Mouse (Mus musculus): ENCODE results near the gene Ctnnb1. TPM values are rescaled to one million over a fixed set of nuclear protein-coding genes. Genes with fewer than 3 reads are reported as not detected.

The Ctnnb1 gene
- polyA plus RNA-seq, 1 experiment from 2014 or later, result 103 TPM

DNA sequence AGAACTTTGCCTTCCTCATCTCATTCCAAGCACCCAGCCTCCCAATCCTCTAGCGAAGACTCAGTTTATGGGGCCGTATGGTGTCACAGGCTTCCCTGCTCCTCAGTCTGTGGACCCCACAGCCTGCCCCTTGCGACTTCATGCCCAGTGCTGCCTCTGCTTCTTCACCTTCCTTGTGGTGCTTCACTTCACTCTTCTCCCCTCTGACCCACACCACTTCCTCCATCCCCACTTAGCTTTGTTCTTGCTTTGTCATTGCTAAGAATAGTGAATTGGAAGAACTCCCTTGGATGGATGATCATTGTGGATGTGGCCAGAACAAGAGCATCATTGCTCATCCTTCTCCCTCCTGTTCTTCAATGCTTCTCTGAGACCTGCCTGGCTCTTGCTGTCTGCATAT, 11.8 kb downstream of the Ctnnb1 start:
- no peak for ATAC-seq (ENCODE audit: low read depth)
- Histone ChIP-seq H3K9ac (no peak overlapping the region), H3K27me3 (no peaks in the 10 kb centered on the region), H3K4me2 (no peak overlapping the region), H3K4me3 (replicated peaks) (no peak overlapping the region), H3K27ac (no peak overlapping the region), H3K9me3 (replicated peaks) (no peaks in the 10 kb centered on the region), H3K36me3 (peaks cover 48% of the 10 kb centered on the region), H3K4me1 (replicated peaks) (peaks cover 98% of the 10 kb centered on the region)
- 77% methylated on average over 3 of the region's 3 CpGs for WGBS (ENCODE audit: insufficient replicate concordance)
- no peak for DNase-seq

DNA sequence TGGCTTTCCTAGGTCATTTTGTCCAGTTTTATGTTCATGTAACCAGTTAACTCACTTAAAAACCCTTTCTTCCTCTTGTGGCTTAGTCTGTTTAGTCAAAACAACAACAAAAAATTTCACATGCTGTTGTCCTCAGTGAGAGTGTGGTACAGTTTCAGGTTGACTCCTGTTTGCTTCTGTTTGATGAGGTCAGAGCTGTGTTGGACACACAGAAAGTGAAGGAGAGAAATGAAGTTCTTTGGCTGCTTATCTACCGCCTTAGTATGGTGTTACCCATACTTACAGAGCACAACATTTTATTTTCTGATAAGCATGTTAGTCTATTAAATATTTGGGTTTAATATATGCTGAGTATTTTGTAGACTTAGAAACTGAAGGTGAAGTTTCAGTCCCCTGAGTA, 14.7 kb downstream of the Ctnnb1 start:
- 45% methylated on average over 1 of the region's 1 CpGs for WGBS (ENCODE audit: insufficient replicate concordance)
- Histone ChIP-seq H3K4me3 (replicated peaks) (no peak overlapping the region), H3K27ac (no peak overlapping the region; the same call in 1 of the 2 replicates), H3K36me3 (peaks cover 39% of the 10 kb centered on the region), H3K9ac (peak overlapping the region; percentile 23; the same call in 1 of the 2 replicates), H3K27me3 (no peaks in the 10 kb centered on the region), H3K4me2 (no peak overlapping the region), H3K4me1 (replicated peaks) (peaks cover 85% of the 10 kb centered on the region), H3K9me3 (replicated peaks) (no peaks in the 10 kb centered on the region)
- DNase-seq, result no peak
- ATAC-seq (ENCODE audit: low read depth), result peak; percentile 70

- Histone ChIP-seq H3K9ac (no peak overlapping the region), H3K36me3 (peaks cover 42% of the 10 kb centered on the region), H3K9me3 (replicated peaks) (no peaks in the 10 kb centered on the region), H3K27me3 (no peaks in the 10 kb centered on the region), H3K27ac (no peak overlapping the region), H3K4me3 (replicated peaks) (no peak overlapping the region), H3K4me2 (0 out of 2 replicates have a peak overlapping the region, but pooled peaks have one; percentile 13), H3K4me1 (replicated peaks) (peaks cover 85% of the 10 kb centered on the region)
- DNase-seq (no peak), ATAC-seq (ENCODE audit: low read depth) (peak; percentile 67)
- WGBS (ENCODE audit: insufficient replicate concordance), result 22% methylated on average over 3 of the region's 3 CpGs
Observed at GRCm38 (mm10) chr9:120944211-120944610, 15.2 kb downstream of the Ctnnb1 start.

DNA sequence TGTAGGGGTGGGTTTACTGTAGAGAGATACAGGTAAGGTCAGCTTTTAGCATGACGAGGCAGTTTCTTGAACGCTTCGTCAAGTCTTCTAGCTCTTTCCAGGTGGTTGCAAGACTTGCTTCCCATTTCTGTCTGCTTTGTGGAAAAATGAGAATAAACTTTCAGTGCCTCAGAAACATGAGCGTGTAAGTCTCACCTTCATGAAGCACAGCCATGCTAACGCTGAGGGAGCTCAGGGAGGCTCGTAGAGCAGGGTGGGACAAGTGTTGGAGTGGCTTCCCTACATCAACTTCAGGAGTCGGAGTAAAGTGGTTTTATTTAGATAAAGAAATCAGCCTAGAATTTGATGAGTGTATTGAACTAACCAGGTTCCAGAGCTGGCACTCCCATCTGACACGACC, 17.1 kb downstream of the Ctnnb1 start:
- Histone ChIP-seq H3K27me3 (no peaks in the 10 kb centered on the region), H3K4me2 (no peak overlapping the region), H3K4me1 (replicated peaks) (peaks cover 66% of the 10 kb centered on the region), H3K9me3 (replicated peaks) (no peaks in the 10 kb centered on the region), H3K27ac (no peak overlapping the region), H3K4me3 (replicated peaks) (no peak overlapping the region), H3K9ac (no peak overlapping the region), H3K36me3 (peaks cover 40% of the 10 kb centered on the region)
- WGBS (ENCODE audit: insufficient replicate concordance), result 75% methylated on average over 8 of the region's 8 CpGs
- DNase-seq (no peak), ATAC-seq (ENCODE audit: low read depth) (no peak)

- no peak overlapping the region for H3K4me3 ChIP-seq (replicated peaks)
- no peaks in the 10 kb centered on the region for H3K9me3 ChIP-seq (replicated peaks)
- no peak overlapping the region for H3K27ac ChIP-seq
- H3K36me3 ChIP-seq, result peaks cover 49% of the 10 kb centered on the region
- no peaks in the 10 kb centered on the region for H3K27me3 ChIP-seq
- peaks cover 43% of the 10 kb centered on the region for H3K4me1 ChIP-seq (replicated peaks)
- DNase-seq, result no peak
- no peak overlapping the region for H3K9ac ChIP-seq
- ATAC-seq (ENCODE audit: low read depth), result no peak
- 94% methylated on average over 1 of the region's 1 CpGs for WGBS (ENCODE audit: insufficient replicate concordance)
- no peak overlapping the region for H3K4me2 ChIP-seq
Observed at GRCm38 (mm10) chr9:120948832-120949231, 19.8 kb downstream of the Ctnnb1 start.

GRCm38 (mm10) chr9:120950761-120951160, 21.7 kb downstream of the Ctnnb1 start:
- Histone ChIP-seq H3K27me3 (no peaks in the 10 kb centered on the region), H3K36me3 (peaks cover 68% of the 10 kb centered on the region), H3K4me3 (replicated peaks) (no peak overlapping the region), H3K27ac (no peak overlapping the region), H3K9ac (no peak overlapping the region), H3K9me3 (replicated peaks) (no peaks in the 10 kb centered on the region), H3K4me2 (no peak overlapping the region), H3K4me1 (replicated peaks) (peaks cover 25% of the 10 kb centered on the region; the same call in 1 of the 2 replicates)
- WGBS (ENCODE audit: insufficient replicate concordance), result 88% methylated on average over 12 of the region's 12 CpGs
- ATAC-seq (ENCODE audit: low read depth), result no peak
- DNase-seq, result no peak

DNA sequence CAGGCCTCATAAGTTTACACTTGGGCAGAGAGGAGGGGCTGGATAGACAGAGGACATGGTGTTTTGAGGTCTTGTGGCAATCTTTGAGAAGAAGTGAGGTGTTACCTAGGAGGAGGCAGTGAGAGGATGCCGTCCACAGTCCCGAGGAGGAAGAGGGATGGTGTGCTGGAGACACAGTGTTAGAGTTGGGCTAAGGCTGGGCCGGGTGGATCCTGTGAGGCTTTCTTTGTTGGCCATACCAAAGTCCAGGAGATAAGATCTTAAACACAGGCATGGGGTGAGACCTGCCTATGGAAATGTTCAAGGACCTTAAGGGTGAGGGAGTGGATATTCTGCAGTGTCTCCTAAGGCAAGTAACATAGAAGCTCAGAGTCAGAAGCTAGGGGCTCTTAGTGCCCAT, 22.9 kb downstream of the Ctnnb1 start:
- H3K27me3 ChIP-seq, result no peaks in the 10 kb centered on the region
- no peaks in the 10 kb centered on the region for H3K9me3 ChIP-seq (replicated peaks)
- 81% methylated on average over 3 of the region's 3 CpGs for WGBS (ENCODE audit: insufficient replicate concordance)
- H3K4me3 ChIP-seq (replicated peaks), result no peak overlapping the region
- no peak overlapping the region for H3K9ac ChIP-seq
- peaks cover 80% of the 10 kb centered on the region for H3K36me3 ChIP-seq
- H3K4me1 ChIP-seq (replicated peaks), result peaks cover 20% of the 10 kb centered on the region; the same call in 1 of the 2 replicates
- ATAC-seq (ENCODE audit: low read depth), result no peak
- no peak overlapping the region for H3K4me2 ChIP-seq
- DNase-seq, result no peak
- H3K27ac ChIP-seq, result no peak overlapping the region

GRCm38 (mm10) chr9:120958051-120958450, 29.0 kb downstream of the Ctnnb1 start:
- WGBS (ENCODE audit: insufficient replicate concordance), result 89% methylated on average over 5 of the region's 5 CpGs
- Histone ChIP-seq H3K4me1 (replicated peaks) (peaks cover 33% of the 10 kb centered on the region), H3K9ac (no peak overlapping the region), H3K9me3 (replicated peaks) (no peaks in the 10 kb centered on the region), H3K4me3 (replicated peaks) (no peak overlapping the region), H3K27ac (no peak overlapping the region), H3K27me3 (no peaks in the 10 kb centered on the region), H3K36me3 (peaks cover 100% of the 10 kb centered on the region), H3K4me2 (no peak overlapping the region)
- DNase-seq (no peak), ATAC-seq (ENCODE audit: low read depth) (no peak)

- 87% methylated on average over 6 of the region's 6 CpGs for WGBS (ENCODE audit: insufficient replicate concordance)
- H3K4me3 ChIP-seq (replicated peaks), result no peak overlapping the region
- no peak for DNase-seq
Observed at GRCm38 (mm10) chr9:120958560-120958959, 29.5 kb downstream of the Ctnnb1 start.

GRCm38 (mm10) chr9:120959225-120959624, 30.2 kb downstream of the Ctnnb1 start:
- no peak for ATAC-seq (ENCODE audit: low read depth)
- Histone ChIP-seq H3K4me3 (replicated peaks) (no peak overlapping the region), H3K27me3 (no peaks in the 10 kb centered on the region), H3K4me1 (replicated peaks) (peaks cover 33% of the 10 kb centered on the region), H3K4me2 (no peak overlapping the region), H3K9ac (no peak overlapping the region), H3K36me3 (peaks cover 100% of the 10 kb centered on the region), H3K9me3 (replicated peaks) (no peaks in the 10 kb centered on the region), H3K27ac (no peak overlapping the region)
- DNase-seq, result no peak
- 78% methylated on average over 4 of the region's 4 CpGs for WGBS (ENCODE audit: insufficient replicate concordance)

More at GRCm38 (mm10) chr9:120958560-120958959, 29.5 kb downstream of the Ctnnb1 start:
- H3K9ac ChIP-seq, result no peak overlapping the region
- no peak for ATAC-seq (ENCODE audit: low read depth)
- H3K4me1 ChIP-seq (replicated peaks), result peaks cover 33% of the 10 kb centered on the region
- H3K36me3 ChIP-seq, result peaks cover 100% of the 10 kb centered on the region
- no peaks in the 10 kb centered on the region for H3K9me3 ChIP-seq (replicated peaks)
- H3K27me3 ChIP-seq, result no peaks in the 10 kb centered on the region
- H3K4me2 ChIP-seq, result no peak overlapping the region
- no peak overlapping the region for H3K27ac ChIP-seq

DNA sequence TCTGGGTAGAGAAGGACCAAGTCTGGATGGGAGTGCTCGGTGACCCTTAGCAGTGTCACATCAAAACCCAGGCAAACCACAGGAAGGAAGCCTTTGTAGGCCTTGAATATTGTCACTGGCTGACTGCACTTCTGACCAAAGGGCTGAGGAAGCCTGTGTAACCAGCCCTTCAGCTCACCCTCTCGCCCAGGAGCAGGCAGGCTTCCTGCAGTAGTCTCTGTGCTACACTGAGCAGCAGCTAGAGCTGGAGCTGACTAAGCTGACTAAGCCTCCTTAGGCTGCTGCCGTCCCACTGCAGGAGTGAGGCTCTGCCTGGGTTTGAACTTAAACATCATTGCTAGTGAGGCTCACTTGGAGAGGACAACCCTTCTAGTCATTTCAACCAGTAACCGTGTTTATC, 31.6 kb downstream of the Ctnnb1 start:
- Histone ChIP-seq H3K36me3 (peaks cover 100% of the 10 kb centered on the region), H3K9ac (no peak overlapping the region), H3K9me3 (replicated peaks) (no peaks in the 10 kb centered on the region), H3K27me3 (no peaks in the 10 kb centered on the region), H3K4me1 (replicated peaks) (peaks cover 33% of the 10 kb centered on the region), H3K4me3 (replicated peaks) (no peak overlapping the region), H3K27ac (no peak overlapping the region; the same call in 1 of the 2 replicates), H3K4me2 (no peak overlapping the region)
- WGBS (ENCODE audit: insufficient replicate concordance), result 53% methylated on average over 4 of the region's 4 CpGs
- no peak for DNase-seq
- ATAC-seq (ENCODE audit: low read depth), result no peak

- peaks cover 100% of the 10 kb centered on the region for H3K36me3 ChIP-seq
Observed at GRCm38 (mm10) chr9:120961466-120961865, 32.5 kb downstream of the Ctnnb1 start.

More at GRCm38 (mm10) chr9:120961466-120961865, 32.5 kb downstream of the Ctnnb1 start:
- WGBS (ENCODE audit: insufficient replicate concordance), result 45% methylated on average over 3 of the region's 3 CpGs
- ATAC-seq (ENCODE audit: low read depth), result 0 out of 2 replicates have a peak, but pooled peaks have one; percentile 8
- H3K4me1 ChIP-seq (replicated peaks), result peaks cover 33% of the 10 kb centered on the region
- peak overlapping the region; percentile 4; the same call in 1 of the 2 replicates for H3K9ac ChIP-seq
- no peaks in the 10 kb centered on the region for H3K9me3 ChIP-seq (replicated peaks)
- DNase-seq, result no peak
- H3K27me3 ChIP-seq, result no peaks in the 10 kb centered on the region
- H3K4me3 ChIP-seq (replicated peaks), result no peak overlapping the region
- H3K27ac ChIP-seq, result peak overlapping the region; percentile 65
- no peak overlapping the region for H3K4me2 ChIP-seq

Data from liver, embryonic 13.5 days (tissue).